Mouse (Mus musculus) forebrain, embryonic 15.5 days (tissue): ENCODE data around the gene Rbm43. TPM values are rescaled to one million over a fixed set of nuclear protein-coding genes. Genes with fewer than 3 reads are reported as not detected.

Experiments used
- ATAC-seq: fragments of 200-750 bp; cut with Nextera tagmentation; replicated peaks from 2 replicates; pipeline ENCODE4 v1.8.0; 2017; ENCODE audit warnings: mild to moderate bottlenecking, moderate TSS enrichment, moderate library complexity
- H3K27ac ChIP-seq: fragments of 300-500 bp; sonication (generic); replicated peaks from 2 replicates; pipeline ENCODE4 v1.5.1; 2015; ENCODE audit warnings: mild to moderate bottlenecking, inconsistent platforms
- H3K27me3 ChIP-seq: fragments of 300-500 bp; sonication (generic); 2 replicates; pipeline ENCODE4 v1.6.1; 2015; ENCODE audit warnings: inconsistent platforms
- H3K36me3 ChIP-seq: fragments of 300-500 bp; sonication (generic); 2 replicates; pipeline ENCODE4 v1.6.1; 2015; ENCODE audit warnings: mild to moderate bottlenecking, inconsistent platforms
- H3K4me1 ChIP-seq: fragments of 300-500 bp; sonication (generic); 2 replicates; pipeline ENCODE4 v1.6.1; 2015; ENCODE audit warnings: inconsistent platforms
- H3K4me2 ChIP-seq: fragments of 300-500 bp; sonication (generic); replicated peaks from 2 replicates; pipeline ENCODE4 v1.6.1; 2015; ENCODE audit warnings: mild to moderate bottlenecking, inconsistent platforms
- H3K4me3 ChIP-seq: fragments of 300-500 bp; sonication (generic); 2 replicates; pipeline ENCODE4 v1.5.1; 2015; ENCODE audit warnings: mild to moderate bottlenecking, inconsistent platforms
- H3K9ac ChIP-seq: fragments of 300-500 bp; sonication (generic); replicated peaks from 2 replicates; pipeline ENCODE4 v1.6.1; 2015; ENCODE audit warnings: mild to moderate bottlenecking, inconsistent platforms
- H3K9me3 ChIP-seq: fragments of 300-500 bp; sonication (generic); 2 replicates; pipeline ENCODE4 v1.6.1; 2016; ENCODE audit warnings: inconsistent platforms
- WGBS: fragments of 180-500 bp; shearing (Covaris S2); methylation state at CpG from one replicate; pipeline ENCODE4 v1.1.7; 2015; ENCODE audit warnings: mixed read lengths; 5-methylcytosine and 5-hydroxymethylcytosine counted together
- polyA plus RNA-seq: library from polyadenylated mRNA; unstranded; fragments of >200 nt; fragmentation: Nextera tagmentation; extraction: Ambion mirVana; gene quantifications from 2 replicates; pipeline ENCODE4 v1.2.1, GENCODE M21; 2015

The Rbm43 gene
- polyA plus RNA-seq, 1 experiment from 2014 or later = 5.5 TPM

- Histone ChIP-seq H3K27me3 (no peaks in the 10 kb centered on the region), H3K4me3 (no peak overlapping the region), H3K9me3 (no peaks in the 10 kb centered on the region), H3K36me3 (no peaks in the 10 kb centered on the region), H3K4me1 (no peaks in the 10 kb centered on the region), H3K9ac (no peak overlapping the region), H3K27ac (no peak overlapping the region), H3K4me2 (no peak overlapping the region)
- 70% methylated on average over 2 of the region's 2 CpGs for WGBS
- no peak for ATAC-seq
Measured at GRCm38 (mm10) chr2:51945812-51946211, 10.8 kb upstream of the Rbm43 start.

- ATAC-seq = no peak
- Histone ChIP-seq H3K36me3 (no peaks in the 10 kb centered on the region), H3K27ac (no peak overlapping the region), H3K9ac (no peak overlapping the region), H3K27me3 (no peaks in the 10 kb centered on the region), H3K4me2 (no peak overlapping the region), H3K4me3 (no peak overlapping the region), H3K9me3 (no peaks in the 10 kb centered on the region), H3K4me1 (no peaks in the 10 kb centered on the region)
- WGBS = 93% methylated on average over 7 of the region's 7 CpGs
Measured at GRCm38 (mm10) chr2:51941832-51942231, 6.9 kb upstream of the Rbm43 start.

- Histone ChIP-seq H3K4me3 (no peak overlapping the region), H3K9me3 (no peaks in the 10 kb centered on the region), H3K4me2 (no peak overlapping the region), H3K27me3 (no peaks in the 10 kb centered on the region), H3K9ac (no peak overlapping the region), H3K36me3 (no peaks in the 10 kb centered on the region), H3K4me1 (peaks cover 3% of the 10 kb centered on the region; the same call in 1 of the 2 replicates), H3K27ac (no peak overlapping the region)
- ATAC-seq = no peak
- WGBS = 91% methylated on average over 3 of the region's 3 CpGs
Measured at GRCm38 (mm10) chr2:51938750-51939149, 3.8 kb upstream of the Rbm43 start.

GRCm38 (mm10) chr2:51937004-51937403, 2.0 kb upstream of the Rbm43 start:
- Histone ChIP-seq H3K9me3 (no peaks in the 10 kb centered on the region), H3K27me3 (no peaks in the 10 kb centered on the region), H3K4me3 (no peak overlapping the region), H3K4me1 (peaks cover 3% of the 10 kb centered on the region; the same call in 1 of the 2 replicates), H3K4me2 (no peak overlapping the region), H3K36me3 (no peaks in the 10 kb centered on the region), H3K9ac (no peak overlapping the region), H3K27ac (no peak overlapping the region)
- no peak for ATAC-seq
- WGBS = 65% methylated on average over 6 of the region's 6 CpGs

- no peak overlapping the region for H3K4me3 ChIP-seq
- ATAC-seq = no peak
- H3K4me2 ChIP-seq = no peak overlapping the region
- 69% methylated on average over 3 of the region's 3 CpGs for WGBS
- H3K9me3 ChIP-seq = no peaks in the 10 kb centered on the region
- H3K4me1 ChIP-seq = peaks cover 3% of the 10 kb centered on the region; the same call in 1 of the 2 replicates
- H3K27ac ChIP-seq = no peak overlapping the region
- H3K36me3 ChIP-seq = no peaks in the 10 kb centered on the region
- H3K27me3 ChIP-seq = no peaks in the 10 kb centered on the region
- H3K9ac ChIP-seq = no peak overlapping the region
Measured at GRCm38 (mm10) chr2:51936585-51936984, 1.6 kb upstream of the Rbm43 start.

GRCm38 (mm10) chr2:51935921-51936320, 958 bp upstream of the Rbm43 start:
- H3K9ac ChIP-seq = no peak overlapping the region
- no peak overlapping the region for H3K4me3 ChIP-seq
- no peak overlapping the region for H3K4me2 ChIP-seq
- ATAC-seq = no peak
- H3K9me3 ChIP-seq = no peaks in the 10 kb centered on the region
- no peaks in the 10 kb centered on the region for H3K36me3 ChIP-seq
- peaks cover 3% of the 10 kb centered on the region; the same call in 1 of the 2 replicates for H3K4me1 ChIP-seq
- no peaks in the 10 kb centered on the region for H3K27me3 ChIP-seq
- H3K27ac ChIP-seq = no peak overlapping the region
- WGBS = 96% methylated on average over 7 of the region's 7 CpGs

- no peak for ATAC-seq
- Histone ChIP-seq H3K27me3 (no peaks in the 10 kb centered on the region), H3K9me3 (no peaks in the 10 kb centered on the region), H3K4me2 (peak overlapping the region; percentile 79; the same call in 1 of the 2 replicates), H3K4me1 (peaks cover 3% of the 10 kb centered on the region; the same call in 1 of the 2 replicates), H3K4me3 (no peak overlapping the region), H3K27ac (no peak overlapping the region), H3K36me3 (no peaks in the 10 kb centered on the region), H3K9ac (no peak overlapping the region)
- 76% methylated on average over 11 of the region's 12 CpGs for WGBS
Measured at GRCm38 (mm10) chr2:51933341-51934134, 1.4 kb downstream of the Rbm43 start.

GRCm38 (mm10) chr2:51931241-51931640, 3.7 kb downstream of the Rbm43 start:
- H3K9me3 ChIP-seq = no peaks in the 10 kb centered on the region
- 95% methylated on average over 7 of the region's 7 CpGs for WGBS
- no peak overlapping the region for H3K27ac ChIP-seq
- H3K4me1 ChIP-seq = peaks cover 3% of the 10 kb centered on the region; the same call in 1 of the 2 replicates
- H3K9ac ChIP-seq = no peak overlapping the region
- no peaks in the 10 kb centered on the region for H3K36me3 ChIP-seq
- no peak overlapping the region for H3K4me3 ChIP-seq
- ATAC-seq = no peak
- no peak overlapping the region for H3K4me2 ChIP-seq
- no peaks in the 10 kb centered on the region for H3K27me3 ChIP-seq

- H3K4me3 ChIP-seq = no peak overlapping the region
- ATAC-seq = peak; percentile 71; the same call in 1 of the 2 replicates
- H3K4me2 ChIP-seq = no peak overlapping the region
- 9% methylated on average over 5 of the region's 5 CpGs for WGBS
- H3K9ac ChIP-seq = no peak overlapping the region
- no peaks in the 10 kb centered on the region for H3K36me3 ChIP-seq
- H3K27me3 ChIP-seq = no peaks in the 10 kb centered on the region
- no peaks in the 10 kb centered on the region for H3K4me1 ChIP-seq
- no peaks in the 10 kb centered on the region for H3K9me3 ChIP-seq
- H3K27ac ChIP-seq = no peak overlapping the region
Measured at GRCm38 (mm10) chr2:51914944-51915680, 19.9 kb downstream of the Rbm43 start.

- no peak overlapping the region for H3K4me3 ChIP-seq
- no peaks in the 10 kb centered on the region for H3K4me1 ChIP-seq
- H3K27me3 ChIP-seq = no peaks in the 10 kb centered on the region
- H3K4me2 ChIP-seq = no peak overlapping the region
- H3K36me3 ChIP-seq = no peaks in the 10 kb centered on the region
- ATAC-seq = no peak
- H3K9ac ChIP-seq = no peak overlapping the region
- H3K9me3 ChIP-seq = no peaks in the 10 kb centered on the region
- WGBS = 59% methylated on average over 7 of the region's 7 CpGs
- H3K27ac ChIP-seq = no peak overlapping the region
Measured at GRCm38 (mm10) chr2:51914532-51914931, 20.4 kb downstream of the Rbm43 start.

- H3K27me3 ChIP-seq = no peaks in the 10 kb centered on the region
- H3K27ac ChIP-seq = no peak overlapping the region
- H3K4me3 ChIP-seq = no peak overlapping the region
- no peaks in the 10 kb centered on the region for H3K9me3 ChIP-seq
- no peak overlapping the region for H3K4me2 ChIP-seq
- H3K9ac ChIP-seq = no peak overlapping the region
- no peaks in the 10 kb centered on the region for H3K36me3 ChIP-seq
- H3K4me1 ChIP-seq = no peaks in the 10 kb centered on the region
- 73% methylated on average over 6 of the region's 6 CpGs for WGBS
- ATAC-seq = no peak
Measured at GRCm38 (mm10) chr2:51912740-51913139, 22.2 kb downstream of the Rbm43 start.

- no peaks in the 10 kb centered on the region for H3K27me3 ChIP-seq
- no peaks in the 10 kb centered on the region for H3K9me3 ChIP-seq
- no peak overlapping the region for H3K27ac ChIP-seq
- WGBS = 90% methylated on average over 2 of the region's 2 CpGs
- H3K9ac ChIP-seq = no peak overlapping the region
- H3K36me3 ChIP-seq = no peaks in the 10 kb centered on the region
- no peak overlapping the region for H3K4me2 ChIP-seq
- no peaks in the 10 kb centered on the region for H3K4me1 ChIP-seq
- ATAC-seq = no peak
- H3K4me3 ChIP-seq = no peak overlapping the region
Measured at GRCm38 (mm10) chr2:51911864-51912263, 23.1 kb downstream of the Rbm43 start.
